Mouse (Mus musculus): ENCODE measurements at regions not wholly inside any gene's neighbourhood (a gene's known extent, or its start where the extent isn't known, plus 50 kb on each side); places are given as distances from the start of the nearest gene placed in this dataset.

GRCm38 (mm10) chr2:161233155-161233741, 124.4 kb upstream of the Chd6 start:
- 74% methylated on average over 9 of the region's 9 CpGs for WGBS
- no peak for ATAC-seq (ENCODE audit: insufficient number of reproducible peaks, low FRiP score)
- H3K27me3 ChIP-seq (replicated peaks), result no peaks in the 10 kb centered on the region
- no peak overlapping the region for H3K4me3 ChIP-seq
- no peak overlapping the region for H3K9ac ChIP-seq
- H3K36me3 ChIP-seq, result no peaks in the 10 kb centered on the region
- H3K27ac ChIP-seq (ENCODE audit: poor library complexity, severe bottlenecking), result no peak overlapping the region
- H3K9me3 ChIP-seq (replicated peaks), result no peaks in the 10 kb centered on the region
- H3K4me1 ChIP-seq (replicated peaks), result 0 out of 2 replicates have a peak, but pooled peaks cover 7% of the 10 kb centered on the region
- no peak overlapping the region for H3K4me2 ChIP-seq

GRCm38 (mm10) chr2:161231405-161231804, 122.5 kb upstream of the Chd6 start:
- ATAC-seq (ENCODE audit: insufficient number of reproducible peaks, low FRiP score), result no peak
- H3K36me3 ChIP-seq, result no peaks in the 10 kb centered on the region
- H3K4me1 ChIP-seq (replicated peaks), result 0 out of 2 replicates have a peak, but pooled peaks cover 7% of the 10 kb centered on the region
- H3K27me3 ChIP-seq (replicated peaks), result no peaks in the 10 kb centered on the region
- no peak overlapping the region for H3K4me2 ChIP-seq
- H3K27ac ChIP-seq (ENCODE audit: poor library complexity, severe bottlenecking), result no peak overlapping the region
- WGBS, result 31% methylated on average over 4 of the region's 4 CpGs
- no peak overlapping the region for H3K4me3 ChIP-seq
- H3K9ac ChIP-seq, result no peak overlapping the region
- no peaks in the 10 kb centered on the region for H3K9me3 ChIP-seq (replicated peaks)

GRCm38 (mm10) chr2:161215736-161216135, 106.9 kb upstream of the Chd6 start:
- Histone ChIP-seq H3K4me1 (replicated peaks) (no peaks in the 10 kb centered on the region), H3K4me3 (no peak overlapping the region), H3K27ac (ENCODE audit: poor library complexity, severe bottlenecking) (no peak overlapping the region), H3K9me3 (replicated peaks) (no peaks in the 10 kb centered on the region), H3K36me3 (no peaks in the 10 kb centered on the region), H3K4me2 (no peak overlapping the region), H3K27me3 (replicated peaks) (no peaks in the 10 kb centered on the region), H3K9ac (no peak overlapping the region)
- WGBS, result 74% methylated on average over 8 of the region's 8 CpGs
- ATAC-seq (ENCODE audit: insufficient number of reproducible peaks, low FRiP score), result no peak

GRCm38 (mm10) chr2:161214681-161215458, 106.0 kb upstream of the Chd6 start:
- 24% methylated on average over 15 of the region's 15 CpGs for WGBS
- Histone ChIP-seq H3K9ac (no peak overlapping the region), H3K36me3 (no peaks in the 10 kb centered on the region), H3K9me3 (replicated peaks) (no peaks in the 10 kb centered on the region), H3K4me1 (replicated peaks) (no peaks in the 10 kb centered on the region), H3K27me3 (replicated peaks) (no peaks in the 10 kb centered on the region), H3K4me3 (no peak overlapping the region), H3K27ac (ENCODE audit: poor library complexity, severe bottlenecking) (no peak overlapping the region), H3K4me2 (peak overlapping the region; percentile 29; the same call in 1 of the 2 replicates)
- no peak for ATAC-seq (ENCODE audit: insufficient number of reproducible peaks, low FRiP score)

GRCm38 (mm10) chr2:161212322-161212882, 103.5 kb upstream of the Chd6 start:
- no peak for ATAC-seq (ENCODE audit: insufficient number of reproducible peaks, low FRiP score)
- WGBS, result 70% methylated on average over 13 of the region's 13 CpGs
- no peaks in the 10 kb centered on the region for H3K4me1 ChIP-seq (replicated peaks)

GRCm38 (mm10) chr2:161196713-161197372, 88.0 kb upstream of the Chd6 start:
- WGBS, result 89% methylated on average over 7 of the region's 7 CpGs
- Histone ChIP-seq H3K9ac (no peak overlapping the region), H3K9me3 (replicated peaks) (no peaks in the 10 kb centered on the region), H3K36me3 (no peaks in the 10 kb centered on the region), H3K4me2 (no peak overlapping the region), H3K4me1 (replicated peaks) (no peaks in the 10 kb centered on the region), H3K4me3 (no peak overlapping the region), H3K27me3 (replicated peaks) (0 out of 2 replicates have a peak, but pooled peaks cover 3% of the 10 kb centered on the region), H3K27ac (ENCODE audit: poor library complexity, severe bottlenecking) (no peak overlapping the region)
- ATAC-seq (ENCODE audit: insufficient number of reproducible peaks, low FRiP score), result no peak

More at GRCm38 (mm10) chr2:161212322-161212882, 103.5 kb upstream of the Chd6 start:
- Histone ChIP-seq H3K27me3 (replicated peaks) (no peaks in the 10 kb centered on the region), H3K27ac (ENCODE audit: poor library complexity, severe bottlenecking) (no peak overlapping the region), H3K4me3 (no peak overlapping the region), H3K4me2 (no peak overlapping the region), H3K9me3 (replicated peaks) (no peaks in the 10 kb centered on the region), H3K36me3 (no peaks in the 10 kb centered on the region), H3K9ac (no peak overlapping the region)

- H3K4me3 ChIP-seq, result no peak overlapping the region
- no peak for ATAC-seq (ENCODE audit: insufficient number of reproducible peaks, low FRiP score)
- WGBS, result 24% methylated on average over 1 of the region's 1 CpGs
- H3K4me1 ChIP-seq (replicated peaks), result 0 out of 2 replicates have a peak, but pooled peaks cover 8% of the 10 kb centered on the region
- no peak overlapping the region for H3K27ac ChIP-seq (ENCODE audit: poor library complexity, severe bottlenecking)
- H3K9ac ChIP-seq, result no peak overlapping the region
- H3K9me3 ChIP-seq (replicated peaks), result no peaks in the 10 kb centered on the region
- no peak overlapping the region for H3K4me2 ChIP-seq
- H3K36me3 ChIP-seq, result no peaks in the 10 kb centered on the region
- no peaks in the 10 kb centered on the region for H3K27me3 ChIP-seq (replicated peaks)
These were observed 78.6 kb upstream of the Chd6 start for GRCm38 (mm10) chr2:161187516-161187915.

- no peaks in the 10 kb centered on the region for H3K27me3 ChIP-seq (replicated peaks)
- H3K4me2 ChIP-seq, result no peak overlapping the region
- no peak overlapping the region for H3K4me3 ChIP-seq
- H3K27ac ChIP-seq (ENCODE audit: poor library complexity, severe bottlenecking), result no peak overlapping the region
- no peaks in the 10 kb centered on the region for H3K9me3 ChIP-seq (replicated peaks)
- H3K9ac ChIP-seq, result no peak overlapping the region
- no peaks in the 10 kb centered on the region for H3K36me3 ChIP-seq
- ATAC-seq (ENCODE audit: insufficient number of reproducible peaks, low FRiP score), result no peak
- H3K4me1 ChIP-seq (replicated peaks), result 0 out of 2 replicates have a peak, but pooled peaks cover 8% of the 10 kb centered on the region
These were observed 76.2 kb upstream of the Chd6 start for GRCm38 (mm10) chr2:161185122-161185521.

GRCm38 (mm10) chr2:161177355-161178021, 68.6 kb upstream of the Chd6 start:
- peak overlapping the region; percentile 78 for H3K4me2 ChIP-seq
- H3K27me3 ChIP-seq (replicated peaks), result no peaks in the 10 kb centered on the region
- H3K4me3 ChIP-seq, result peak overlapping the region; percentile 67
- ATAC-seq (ENCODE audit: insufficient number of reproducible peaks, low FRiP score), result peak; percentile 51; the same call in 1 of the 2 replicates
- H3K9ac ChIP-seq, result peak overlapping the region; percentile 55; the same call in 1 of the 2 replicates
- no peaks in the 10 kb centered on the region for H3K36me3 ChIP-seq
- no peaks in the 10 kb centered on the region for H3K4me1 ChIP-seq (replicated peaks)
- 3% methylated on average over 20 of the region's 20 CpGs for WGBS
- H3K9me3 ChIP-seq (replicated peaks), result no peaks in the 10 kb centered on the region
- no peak overlapping the region; the same call in 1 of the 2 replicates for H3K27ac ChIP-seq (ENCODE audit: poor library complexity, severe bottlenecking)

GRCm38 (mm10) chr2:161166681-161167080, 57.8 kb upstream of the Chd6 start:
- Histone ChIP-seq H3K4me3 (no peak overlapping the region), H3K36me3 (no peaks in the 10 kb centered on the region), H3K9me3 (replicated peaks) (no peaks in the 10 kb centered on the region), H3K27me3 (replicated peaks) (no peaks in the 10 kb centered on the region), H3K4me2 (no peak overlapping the region), H3K27ac (ENCODE audit: poor library complexity, severe bottlenecking) (no peak overlapping the region), H3K4me1 (replicated peaks) (no peaks in the 10 kb centered on the region), H3K9ac (no peak overlapping the region)
- 26% methylated on average over 3 of the region's 3 CpGs for WGBS
- ATAC-seq (ENCODE audit: insufficient number of reproducible peaks, low FRiP score), result no peak
